Mouse (Mus musculus) bone marrow, adult 2 months (tissue): ENCODE results near the gene Vps26a.

Source experiments
- CTCF ChIP-seq: fragments of 200-500 bp; IDR thresholded peaks from 2 replicates; pipeline ENCODE4 v1.5.1; 2011; ENCODE audit warnings: low read length, control low read depth; ENCODE audit not compliant: control insufficient read depth, insufficient read depth
- POLR2A ChIP-seq: fragments of 200-500 bp; IDR thresholded peaks from 2 replicates; pipeline ENCODE4 v1.6.1; 2011; ENCODE audit warnings: low read depth, mild to moderate bottlenecking, control low read depth, low read length, borderline replicate concordance; ENCODE audit not compliant: control insufficient read depth

GRCm38 (mm10) chr10:62481108-62481852 lies 5.3 kb downstream of the Vps26a start:
- TF ChIP-seq CTCF (no peak), POLR2A (no peak)
